10 mouse cellular contexts compared by ENCODE assay signal in genomic region chr2:179307286-179307931, GRCm38 (mm10).
DNase-seq lines count a peak whose midpoint lies in the region; ATAC-seq lines count a peak whose summit lies in the region.
"Had no signal": no experiment of that assay in that cellular context is flagged by ENCODE, and none has a peak within 500 bp of the region (broad histone marks: within the 10 kb centered on the region; RNA-seq: fewer than 3 reads in every experiment).

No protein-coding gene starts in this region.

- H3K9me3 ChIP-seq in lung, embryonic 15.5 days: no peaks in the 10 kb centered on the region

- H3K9ac ChIP-seq in lung, embryonic 15.5 days: no peak overlapping the region

- ATAC-seq in lung, embryonic 15.5 days (ENCODE audit: borderline replicate concordance, extremely low read depth, low FRiP score, low TSS enrichment): peak; percentile 64; the same call in 1 of the 2 replicates
- ATAC-seq in granulocyte monocyte progenitor cell, adult 5-6 weeks (replicated peaks; ENCODE audit: poor library complexity, severe bottlenecking): no peak
- no peak for ATAC-seq in erythroblast, adult 5-6 weeks (replicated peaks; ENCODE audit: low FRiP score, poor library complexity, severe bottlenecking)

- H3K4me3 ChIP-seq in lung, embryonic 15.5 days: no peak overlapping the region
- H3K4me3 ChIP-seq: left cerebral cortex, adult 2 months; myocyte had no signal

- no peaks in the 10 kb centered on the region for H3K4me1 ChIP-seq in lung, embryonic 15.5 days

- H3K27me3 ChIP-seq in lung, embryonic 15.5 days: no peaks in the 10 kb centered on the region

- H3K36me3 ChIP-seq in lung, embryonic 15.5 days: no peaks in the 10 kb centered on the region

- 13% methylated on average over 11 of the region's 11 CpGs for WGBS in lung, embryonic 15.5 days

- no peak overlapping the region for H3K27ac ChIP-seq in lung, embryonic 15.5 days
- H3K27ac ChIP-seq: left cerebral cortex, adult 2 months had no signal

- no peak overlapping the region for H3K4me2 ChIP-seq in lung, embryonic 15.5 days

- peak; percentile 7 for DNase-seq in cerebellum, adult 11-12 months
- DNase-seq in cerebellum, adult 8-10 months: no peak
- DNase-seq in lung, postnatal 14 days: no peak
- peak; percentile 8 for DNase-seq in lung, postnatal 10 days
- peak; percentile 30 for DNase-seq in right cerebral cortex, postnatal 4 days

Comparison
In these comparisons a context has a peak if more than half of its experiments do, and no peak if none do; other contexts are left out.
1. DNase-seq: peak in cerebellum, adult 11-12 months (single experiment), lung, postnatal 10 days (single experiment) and right cerebral cortex, postnatal 4 days (single experiment); none in cerebellum, adult 8-10 months (single experiment) and lung, postnatal 14 days (single experiment).